Mouse (Mus musculus) liver, embryonic 16.5 days (tissue): ENCODE measurements around the gene Atp6v1g2. TPM values are rescaled to one million over a fixed set of nuclear protein-coding genes. Genes with fewer than 3 reads are reported as not detected.
A peak's percentile ranks its signal among the peaks of the same experiment; 100 is the strongest.
"Not testable (repeated sequence)": the region's sequence is repeated elsewhere in the genome, so short reads cannot be mapped to it uniquely, and the experiment has no call there.

Experiments used
- ATAC-seq: fragments of 200-750 bp; cut with Nextera tagmentation; 2 replicates; pipeline ENCODE4 v1.8.0; 2017; ENCODE audit warnings: low read depth, mild to moderate bottlenecking, moderate number of reproducible peaks, moderate library complexity
- H3K27ac ChIP-seq: fragments of 300-500 bp; sonication (generic); 2 replicates; pipeline ENCODE4 v1.5.1; 2014; ENCODE audit warnings: mild to moderate bottlenecking, low read length
- H3K27me3 ChIP-seq: fragments of 300-500 bp; sonication (generic); 2 replicates; pipeline ENCODE4 v1.6.1; 2014; ENCODE audit warnings: low read depth, low read length, mixed read lengths; ENCODE audit not compliant: control insufficient read depth, insufficient read depth
- H3K36me3 ChIP-seq: fragments of 300-500 bp; sonication (generic); 2 replicates; pipeline ENCODE4 v1.6.1; 2014; ENCODE audit warnings: mild to moderate bottlenecking; ENCODE audit not compliant: control insufficient read depth, insufficient read depth
- H3K4me1 ChIP-seq: fragments of 300-500 bp; sonication (generic); 2 replicates; pipeline ENCODE4 v1.6.1; 2014; ENCODE audit warnings: low read depth, low read length, mixed read lengths; ENCODE audit not compliant: control insufficient read depth
- H3K4me2 ChIP-seq: fragments of 300-500 bp; sonication (generic); 2 replicates; pipeline ENCODE4 v1.6.1; 2014; ENCODE audit warnings: low read depth, low read length, mixed read lengths
- H3K4me3 ChIP-seq: fragments of 300-500 bp; sonication (generic); 2 replicates; pipeline ENCODE4 v1.5.1; 2014; ENCODE audit warnings: low read depth, mild to moderate bottlenecking, low read length
- H3K9ac ChIP-seq: fragments of 300-500 bp; sonication (generic); 2 replicates; pipeline ENCODE4 v1.6.1; 2014; ENCODE audit warnings: low read depth, low read length
- H3K9me3 ChIP-seq: fragments of 300-500 bp; sonication (generic); replicated peaks from 2 replicates; pipeline ENCODE4 v1.6.1; 2016; ENCODE audit warnings: low read length; ENCODE audit not compliant: control insufficient read depth
- WGBS: fragments of 180-500 bp; shearing (Covaris S2); extraction: QIAGEN DNeasy Blood & Tissue Kit; methylation state at CpG from one replicate; pipeline ENCODE4 v1.1.7; 2014; ENCODE audit not compliant: insufficient replicate concordance; 5-methylcytosine and 5-hydroxymethylcytosine counted together
- polyA plus RNA-seq: library from polyadenylated mRNA; unstranded; fragments of >200 nt; fragmentation: Nextera tagmentation; extraction: Ambion mirVana; gene quantifications from 2 replicates; pipeline ENCODE4 v1.2.1, GENCODE M21; 2015

Atp6v1g2 gene
- polyA plus RNA-seq, 1 experiment from 2014 or later = 1.0 TPM

GRCm38 (mm10) chr17:35231022-35231421 lies 2.4 kb upstream of the Atp6v1g2 start:
- H3K4me3 ChIP-seq = no peak overlapping the region
- peaks cover 22% of the 10 kb centered on the region for H3K4me1 ChIP-seq
- no peak for ATAC-seq
- H3K9ac ChIP-seq = no peak overlapping the region
- H3K27me3 ChIP-seq = no peaks in the 10 kb centered on the region
- no peak overlapping the region for H3K4me2 ChIP-seq
- peak overlapping the region; percentile 31; the same call in 1 of the 2 replicates for H3K27ac ChIP-seq
- WGBS = 73% methylated on average over 10 of the region's 10 CpGs
- no peaks in the 10 kb centered on the region for H3K9me3 ChIP-seq
- H3K36me3 ChIP-seq = peaks cover 10% of the 10 kb centered on the region

GRCm38 (mm10) chr17:35232043-35232442 lies 1.4 kb upstream of the Atp6v1g2 start:
- H3K27ac ChIP-seq = peak overlapping the region; percentile 53
- peak overlapping the region; percentile 9; the same call in 1 of the 2 replicates for H3K4me3 ChIP-seq
- peaks cover 10% of the 10 kb centered on the region for H3K36me3 ChIP-seq
- 9% methylated on average over 12 of the region's 12 CpGs for WGBS
- no peaks in the 10 kb centered on the region for H3K9me3 ChIP-seq
- peak overlapping the region; percentile 45 for H3K4me2 ChIP-seq
- no peak for ATAC-seq
- H3K27me3 ChIP-seq = no peaks in the 10 kb centered on the region
- no peak overlapping the region for H3K9ac ChIP-seq
- peaks cover 27% of the 10 kb centered on the region for H3K4me1 ChIP-seq

GRCm38 (mm10) chr17:35232659-35233058 lies 801 bp upstream of the Atp6v1g2 start:
- Histone ChIP-seq H3K4me3 (peak overlapping the region; percentile 9; the same call in 1 of the 2 replicates), H3K4me1 (peaks cover 27% of the 10 kb centered on the region), H3K9ac (peak overlapping the region; percentile 11)

GRCm38 (mm10) chr17:35234090-35234489 lies 630 bp downstream of the Atp6v1g2 start:
- not testable (repeated sequence) for H3K36me3 ChIP-seq, H3K27me3 ChIP-seq, ATAC-seq, H3K9ac ChIP-seq, H3K27ac ChIP-seq, H3K9me3 ChIP-seq
- H3K4me2 ChIP-seq = peak overlapping the region; percentile 90
- peaks cover 27% of the 10 kb centered on the region for H3K4me1 ChIP-seq
- WGBS = 64% methylated on average over 7 of the region's 7 CpGs
- H3K4me3 ChIP-seq = peak overlapping the region; percentile 75

More at GRCm38 (mm10) chr17:35232659-35233058, 801 bp upstream of the Atp6v1g2 start:
- Histone ChIP-seq H3K27me3 (no peaks in the 10 kb centered on the region), H3K9me3 (no peaks in the 10 kb centered on the region), H3K4me2 (peak overlapping the region; percentile 45), H3K27ac (peak overlapping the region; percentile 53), H3K36me3 (peaks cover 10% of the 10 kb centered on the region)
- 56% methylated on average over 5 of the region's 5 CpGs for WGBS
- ATAC-seq = no peak

- 3% methylated on average over 29 of the region's 31 CpGs for WGBS
- Histone ChIP-seq H3K27ac (peak overlapping the region; percentile 96), H3K36me3 (peaks cover 4% of the 10 kb centered on the region; the same call in 1 of the 2 replicates), H3K9me3 (no peaks in the 10 kb centered on the region), H3K4me3 (peak overlapping the region; percentile 75), H3K4me2 (peak overlapping the region; percentile 90), H3K9ac (peak overlapping the region; percentile 84), H3K4me1 (peaks cover 27% of the 10 kb centered on the region), H3K27me3 (no peaks in the 10 kb centered on the region)
- 0 out of 2 replicates have a peak, but pooled peaks have one; percentile 7 for ATAC-seq
Measured at GRCm38 (mm10) chr17:35234903-35235302, 1.4 kb downstream of the Atp6v1g2 start.

GRCm38 (mm10) chr17:35235614-35236389 lies 2.3 kb downstream of the Atp6v1g2 start, which contains the start of gene Nfkbil1:
TSS of gene Nfkbil1 (minus strand) at chr17:35235792.
- WGBS = under 1% methylated on average over 35 of the region's 35 CpGs
- peak; percentile 79 for ATAC-seq

GRCm38 (mm10) chr17:35236390-35236746 lies 2.9 kb downstream of the Atp6v1g2 start:
- H3K4me2 ChIP-seq = peak overlapping the region; percentile 90
- WGBS = 1% methylated on average over 18 of the region's 18 CpGs

More at GRCm38 (mm10) chr17:35235614-35236389, 2.3 kb downstream of the Atp6v1g2 start, which contains the start of gene Nfkbil1:
- peak within 1 kb of the TSS; percentile 84 for H3K9ac ChIP-seq
- peaks cover under 1% of the 10 kb centered on the region; the same call in 1 of the 2 replicates for H3K36me3 ChIP-seq
- peak within 1 kb of the TSS; percentile 90 for H3K4me2 ChIP-seq
- peaks cover 36% of the 10 kb centered on the region for H3K4me1 ChIP-seq
- peak within 1 kb of the TSS; percentile 75 for H3K4me3 ChIP-seq
- H3K9me3 ChIP-seq = no peaks in the 10 kb centered on the region
- peak within 1 kb of the TSS; percentile 96 for H3K27ac ChIP-seq
- H3K27me3 ChIP-seq = no peaks in the 10 kb centered on the region

GRCm38 (mm10) chr17:35236996-35237395 lies 3.5 kb downstream of the Atp6v1g2 start:
- ATAC-seq = no peak
- H3K27ac ChIP-seq = no peak overlapping the region
- WGBS = 73% methylated on average over 9 of the region's 9 CpGs
- H3K4me3 ChIP-seq = no peak overlapping the region
- no peak overlapping the region for H3K9ac ChIP-seq
- H3K4me2 ChIP-seq = no peak overlapping the region
- peaks cover 37% of the 10 kb centered on the region for H3K4me1 ChIP-seq
- no peaks in the 10 kb centered on the region for H3K9me3 ChIP-seq
- H3K27me3 ChIP-seq = no peaks in the 10 kb centered on the region
- H3K36me3 ChIP-seq = no peaks in the 10 kb centered on the region; the same call in 1 of the 2 replicates

More at GRCm38 (mm10) chr17:35236390-35236746, 2.9 kb downstream of the Atp6v1g2 start:
- Histone ChIP-seq H3K27ac (peak overlapping the region; percentile 96), H3K36me3 (no peaks in the 10 kb centered on the region; the same call in 1 of the 2 replicates), H3K9ac (peak overlapping the region; percentile 84), H3K4me1 (peaks cover 39% of the 10 kb centered on the region), H3K9me3 (no peaks in the 10 kb centered on the region), H3K27me3 (no peaks in the 10 kb centered on the region), H3K4me3 (peak overlapping the region; percentile 75)
- peak; percentile 69 for ATAC-seq

- Histone ChIP-seq H3K9me3 (no peaks in the 10 kb centered on the region), H3K36me3 (no peaks in the 10 kb centered on the region; the same call in 1 of the 2 replicates), H3K27ac (no peak overlapping the region), H3K4me3 (no peak overlapping the region), H3K4me2 (no peak overlapping the region), H3K27me3 (no peaks in the 10 kb centered on the region), H3K9ac (no peak overlapping the region), H3K4me1 (peaks cover 33% of the 10 kb centered on the region)
- no peak for ATAC-seq
- 80% methylated on average over 12 of the region's 12 CpGs for WGBS
Measured at GRCm38 (mm10) chr17:35237504-35237903, 4.0 kb downstream of the Atp6v1g2 start.
